Mouse (Mus musculus): ENCODE data around the gene 1700010I14Rik.

DNA sequence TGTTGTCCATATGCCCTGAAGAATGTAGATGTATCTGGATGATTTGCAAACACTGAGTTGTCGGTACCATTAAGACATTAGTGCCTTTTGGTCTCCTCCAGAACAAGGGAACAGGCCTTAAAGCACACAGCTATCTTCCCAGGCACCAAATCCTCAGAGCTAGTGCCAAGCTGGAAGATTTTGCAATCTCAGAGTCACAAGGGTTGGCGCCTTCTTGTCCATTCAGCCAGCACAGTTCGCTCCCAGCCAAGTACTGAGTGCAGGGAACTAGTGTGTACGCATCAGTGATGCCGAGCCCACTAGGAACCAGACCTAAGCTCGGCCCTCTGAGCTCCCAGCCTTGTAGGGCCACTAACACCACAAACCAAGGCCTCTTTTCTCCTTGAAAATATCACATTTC, 23.0 kb upstream of the 1700010I14Rik start:
- no peak for TF ChIP-seq CTCF (IDR thresholded peaks at IDR 0.05 in 2 of 3, conservative IDR thresholded peaks at IDR 0.05 in 1 of 3; ENCODE audit: control insufficient read depth in 1 of 3, insufficient read depth in 1 of 3, low read depth in 2 of 3, low read length in 3 of 3, poor library complexity in 1 of 3, severe bottlenecking in 1 of 3)
- no peak for TF ChIP-seq ZMIZ1 (IDR thresholded peaks at IDR 0.05; ENCODE audit: low read depth, low read length)
- TF ChIP-seq RCOR1 (IDR thresholded peaks at IDR 0.05; ENCODE audit: low read depth, low read length): no peak
- TF ChIP-seq KAT2A (conservative IDR thresholded peaks at IDR 0.05; ENCODE audit: low read depth, low read length): no peak
- TF ChIP-seq SIN3A (IDR thresholded peaks at IDR 0.05; ENCODE audit: low read length): no peak
- no peak for TF ChIP-seq POLR2A (IDR thresholded peaks at IDR 0.05; ENCODE audit: control insufficient read depth in 1 of 2, insufficient read depth in 1 of 2, low read depth in 1 of 2, low read length in 2 of 2, poor library complexity in 1 of 2)
- no peak for TF ChIP-seq TAL1 (IDR thresholded peaks at IDR 0.05; ENCODE audit: low read length)
- no peak for TF ChIP-seq MAFK (IDR thresholded peaks at IDR 0.05; ENCODE audit: borderline replicate concordance, low read depth, low read length)
- no peak for TF ChIP-seq GATA1 (IDR thresholded peaks at IDR 0.05; ENCODE audit: low read depth, low read length)
- TF ChIP-seq POLR2AphosphoS2 (IDR thresholded peaks at IDR 0.05; ENCODE audit: low read length): no peak
